Mouse (Mus musculus): ENCODE measurements around the gene Tmem200a. TPM values are rescaled to one million over a fixed set of nuclear protein-coding genes. Genes with fewer than 3 reads are reported as not detected.
"Not testable (repeated sequence)": the region's sequence is repeated elsewhere in the genome, so short reads cannot be mapped to it uniquely, and the experiment has no call there.

Gene Tmem200a
- polyA plus RNA-seq, 1 experiment from 2014 or later: 20.4 TPM

DNA sequence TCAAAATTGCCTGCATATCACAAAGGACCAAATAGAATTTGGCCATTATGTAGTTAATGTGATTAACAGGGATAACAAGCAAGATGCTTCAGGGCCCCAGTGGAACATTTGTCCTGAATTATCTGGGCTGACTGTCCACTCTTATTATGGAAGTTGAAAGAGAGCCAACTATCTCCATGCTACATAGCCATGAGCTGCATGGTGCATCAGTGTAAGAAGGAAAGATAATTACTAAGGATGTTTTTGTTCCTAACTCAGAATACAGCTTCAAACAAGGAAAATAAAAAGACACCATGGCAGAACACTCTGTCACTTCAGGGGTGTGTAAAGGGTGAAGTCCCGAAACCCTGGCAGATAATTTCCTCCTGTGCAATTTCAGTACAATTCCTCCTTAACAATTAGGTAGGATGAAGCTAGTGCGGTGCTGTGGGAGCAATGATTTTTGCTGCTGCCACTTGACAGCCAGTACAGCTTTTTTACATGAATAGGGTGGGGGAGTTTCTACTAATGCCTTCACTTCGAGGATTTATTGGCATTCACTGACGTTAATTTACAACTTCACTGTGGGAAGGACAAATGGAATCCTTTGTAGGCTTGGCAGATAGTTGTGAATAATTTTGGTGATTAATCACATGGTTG lies 158.1 kb downstream of the Tmem200a start:
- ATAC-seq (replicated peaks): 0 out of 2 replicates have a peak, but pooled peaks have one; percentile 48
- Histone ChIP-seq H3K9ac (replicated peaks) (no peak overlapping the region), H3K36me3 (no peaks in the 10 kb centered on the region), H3K9me3 (no peaks in the 10 kb centered on the region), H3K27me3 (no peaks in the 10 kb centered on the region), H3K27ac (replicated peaks) (no peak overlapping the region), H3K4me1 (peaks cover 7% of the 10 kb centered on the region; the same call in 1 of the 2 replicates), H3K4me2 (replicated peaks) (no peak overlapping the region), H3K4me3 (no peak overlapping the region)
- WGBS: 18% methylated on average over 4 of the region's 4 CpGs

DNA sequence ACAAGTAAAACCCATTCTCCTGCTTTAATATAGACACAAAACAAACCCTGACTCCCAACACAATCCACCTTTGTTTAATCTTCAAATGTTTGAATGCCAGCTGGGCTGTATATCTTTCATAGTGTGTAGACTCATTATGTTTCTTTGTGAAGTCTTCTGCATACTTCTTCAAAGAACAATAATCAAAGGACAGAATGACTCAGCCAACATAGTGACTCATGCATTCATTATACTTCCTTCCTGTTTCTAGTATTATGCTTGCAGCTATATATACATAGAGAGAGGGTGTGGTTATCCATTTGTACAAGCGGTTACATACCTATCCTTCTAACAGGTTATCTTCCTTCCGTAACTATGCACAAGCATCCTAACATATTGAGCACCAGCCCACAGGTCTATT lies 160.7 kb downstream of the Tmem200a start:
- ATAC-seq (replicated peaks): no peak
- no peak overlapping the region for H3K27ac ChIP-seq (replicated peaks)
- no peak overlapping the region for H3K4me3 ChIP-seq
- no peaks in the 10 kb centered on the region for H3K36me3 ChIP-seq
- H3K9me3 ChIP-seq: no peaks in the 10 kb centered on the region
- H3K4me1 ChIP-seq: peaks cover 7% of the 10 kb centered on the region; the same call in 1 of the 2 replicates
- H3K9ac ChIP-seq (replicated peaks): no peak overlapping the region
- no peak overlapping the region for H3K4me2 ChIP-seq (replicated peaks)
- no peaks in the 10 kb centered on the region for H3K27me3 ChIP-seq
- 81% methylated on average over 2 of the region's 2 CpGs for WGBS

- 59% methylated on average over 6 of the region's 6 CpGs for WGBS
- Histone ChIP-seq H3K27me3 (no peaks in the 10 kb centered on the region), H3K27ac (replicated peaks) (no peak overlapping the region), H3K4me2 (replicated peaks) (no peak overlapping the region), H3K4me1 (no peaks in the 10 kb centered on the region), H3K9me3 (no peaks in the 10 kb centered on the region), H3K36me3 (no peaks in the 10 kb centered on the region), H3K9ac (replicated peaks) (no peak overlapping the region), H3K4me3 (no peak overlapping the region)
- no peak for ATAC-seq (replicated peaks)
These were observed 168.6 kb downstream of the Tmem200a start for GRCm38 (mm10) chr10:25910270-25910669.

- no peaks in the 10 kb centered on the region for H3K36me3 ChIP-seq
- 42% methylated on average over 10 of the region's 10 CpGs for WGBS
- H3K27ac ChIP-seq (replicated peaks): no peak overlapping the region
- H3K4me3 ChIP-seq: no peak overlapping the region
- no peaks in the 10 kb centered on the region for H3K27me3 ChIP-seq
- no peak overlapping the region for H3K9ac ChIP-seq (replicated peaks)
- no peaks in the 10 kb centered on the region for H3K9me3 ChIP-seq
- no peak overlapping the region for H3K4me2 ChIP-seq (replicated peaks)
- ATAC-seq (replicated peaks): no peak
- no peaks in the 10 kb centered on the region for H3K4me1 ChIP-seq
These were observed 170.5 kb downstream of the Tmem200a start for GRCm38 (mm10) chr10:25908027-25909012.

GRCm38 (mm10) chr10:25894126-25894525 lies 184.7 kb downstream of the Tmem200a start:
- not testable (repeated sequence) for H3K27me3 ChIP-seq; H3K4me1 ChIP-seq; H3K9ac ChIP-seq (replicated peaks); H3K4me2 ChIP-seq (replicated peaks); H3K9me3 ChIP-seq; H3K27ac ChIP-seq (replicated peaks); ATAC-seq (replicated peaks); H3K4me3 ChIP-seq; H3K36me3 ChIP-seq
- WGBS: 87% methylated on average over 5 of the region's 5 CpGs

DNA sequence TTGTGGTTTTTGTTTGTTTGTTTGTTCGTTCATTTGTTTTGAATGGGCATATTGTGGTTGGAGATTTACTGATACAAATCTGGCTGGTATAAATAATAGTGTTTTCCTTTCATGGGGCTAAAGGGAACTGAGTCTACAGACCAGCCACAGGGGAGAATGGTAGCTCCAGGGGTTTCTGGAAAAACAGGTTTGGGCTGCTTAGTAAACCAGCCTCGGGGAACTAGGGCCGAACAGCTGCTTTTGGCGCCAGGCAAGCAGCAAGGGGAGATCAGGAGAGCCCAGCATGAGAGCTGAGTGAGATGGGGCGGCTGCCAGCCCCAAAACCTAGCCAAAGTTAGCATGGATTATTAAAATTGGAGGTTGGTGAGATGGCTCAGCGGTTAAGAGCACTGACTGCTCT lies 191.6 kb downstream of the Tmem200a start:
- Histone ChIP-seq H3K36me3 (no peaks in the 10 kb centered on the region), H3K27me3 (no peaks in the 10 kb centered on the region), H3K4me1 (no peaks in the 10 kb centered on the region), H3K4me3 (no peak overlapping the region), H3K9ac (replicated peaks) (no peak overlapping the region), H3K27ac (replicated peaks) (no peak overlapping the region), H3K9me3 (no peaks in the 10 kb centered on the region), H3K4me2 (replicated peaks) (no peak overlapping the region)
- 49% methylated on average over 6 of the region's 6 CpGs for WGBS
- no peak for ATAC-seq (replicated peaks)

- Histone ChIP-seq H3K4me1 (no peaks in the 10 kb centered on the region), H3K27ac (replicated peaks) (no peak overlapping the region), H3K9me3 (no peaks in the 10 kb centered on the region), H3K4me3 (no peak overlapping the region), H3K9ac (replicated peaks) (no peak overlapping the region), H3K36me3 (no peaks in the 10 kb centered on the region), H3K27me3 (no peaks in the 10 kb centered on the region), H3K4me2 (replicated peaks) (no peak overlapping the region)
- ATAC-seq (replicated peaks): peak; percentile 55; the same call in 1 of the 2 replicates
- WGBS: 47% methylated on average over 2 of the region's 2 CpGs
These were observed 194.3 kb downstream of the Tmem200a start for GRCm38 (mm10) chr10:25884512-25884911.

- Histone ChIP-seq H3K27me3 (no peaks in the 10 kb centered on the region), H3K4me2 (replicated peaks) (no peak overlapping the region), H3K36me3 (no peaks in the 10 kb centered on the region), H3K27ac (replicated peaks) (no peak overlapping the region), H3K4me1 (no peaks in the 10 kb centered on the region), H3K9me3 (no peaks in the 10 kb centered on the region), H3K9ac (replicated peaks) (no peak overlapping the region), H3K4me3 (no peak overlapping the region)
- ATAC-seq (replicated peaks): no peak
- WGBS: 39% methylated on average over 2 of the region's 2 CpGs
These were observed 201.1 kb downstream of the Tmem200a start for GRCm38 (mm10) chr10:25877731-25878130.

DNA sequence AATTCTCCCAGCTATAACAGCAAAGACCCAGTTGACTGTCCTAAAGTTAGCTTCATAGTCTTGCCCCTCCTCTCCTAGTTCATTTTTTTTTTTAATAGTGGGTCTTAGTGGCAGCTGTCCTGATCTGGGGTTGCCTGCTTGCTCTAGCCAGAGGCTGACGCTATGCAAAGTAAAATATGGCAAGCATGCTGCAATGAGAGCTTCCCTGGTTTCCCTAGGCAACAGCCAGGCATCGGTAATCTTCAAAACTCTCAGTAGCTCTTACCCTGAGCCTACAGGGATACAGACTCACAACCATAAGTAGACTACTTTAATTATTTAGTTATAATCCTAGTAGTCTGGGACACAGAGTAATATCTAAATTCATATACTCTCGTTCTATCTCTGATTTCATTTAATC lies 202.0 kb downstream of the Tmem200a start:
- Histone ChIP-seq H3K27me3 (no peaks in the 10 kb centered on the region), H3K27ac (replicated peaks) (no peak overlapping the region), H3K4me3 (no peak overlapping the region), H3K9ac (replicated peaks) (no peak overlapping the region), H3K4me2 (replicated peaks) (no peak overlapping the region), H3K4me1 (no peaks in the 10 kb centered on the region), H3K9me3 (no peaks in the 10 kb centered on the region), H3K36me3 (no peaks in the 10 kb centered on the region)
- no peak for ATAC-seq (replicated peaks)
- 63% methylated on average over 3 of the region's 3 CpGs for WGBS

DNA sequence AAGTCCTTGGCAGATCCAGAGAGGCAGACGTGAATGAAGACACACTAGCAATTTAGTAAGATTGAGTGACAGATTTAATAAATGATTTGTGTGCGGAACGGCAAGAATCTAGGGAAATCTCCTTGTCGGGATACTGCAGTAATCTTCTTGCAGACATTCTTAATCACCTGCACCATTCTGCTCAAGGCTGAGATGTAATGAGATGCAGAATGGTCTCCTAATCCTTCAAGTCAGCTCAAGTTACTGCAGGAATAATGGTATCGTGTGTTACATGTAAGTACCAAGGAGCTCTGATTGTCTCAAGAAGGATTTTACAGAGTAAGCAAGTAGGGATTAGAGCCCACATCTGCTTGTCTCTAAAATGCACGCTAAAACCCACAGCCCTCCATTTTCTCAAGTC lies 210.1 kb downstream of the Tmem200a start:
- Histone ChIP-seq H3K36me3 (no peaks in the 10 kb centered on the region), H3K4me2 (replicated peaks) (no peak overlapping the region), H3K4me3 (no peak overlapping the region), H3K27ac (replicated peaks) (no peak overlapping the region), H3K27me3 (no peaks in the 10 kb centered on the region), H3K4me1 (no peaks in the 10 kb centered on the region), H3K9ac (replicated peaks) (no peak overlapping the region), H3K9me3 (no peaks in the 10 kb centered on the region)
- no peak for ATAC-seq (replicated peaks)
- 55% methylated on average over 6 of the region's 6 CpGs for WGBS
